Mouse (Mus musculus) intestine, postnatal 0 days (tissue): ENCODE results near the gene Rae1. TPM values are rescaled to one million over a fixed set of nuclear protein-coding genes. Genes with fewer than 3 reads are reported as not detected.

Source experiments
- ATAC-seq: fragments of 200-750 bp; cut with Nextera tagmentation; 2 replicates; pipeline ENCODE4 v1.8.0; 2017; ENCODE audit warnings: mild to moderate bottlenecking, moderate TSS enrichment, moderate library complexity
- H3K27ac ChIP-seq: fragments of 300-500 bp; sonication (generic); 2 replicates; pipeline ENCODE4 v1.5.1; 2014; ENCODE audit warnings: mild to moderate bottlenecking, low read depth, low read length, moderate library complexity
- H3K27me3 ChIP-seq: fragments of 300-500 bp; sonication (generic); replicated peaks from 2 replicates; pipeline ENCODE4 v1.6.1; 2014; ENCODE audit warnings: low read length, mixed read lengths; ENCODE audit not compliant: control insufficient read depth, insufficient read depth
- H3K36me3 ChIP-seq: fragments of 300-500 bp; sonication (generic); 2 replicates; pipeline ENCODE4 v1.6.1; 2014; ENCODE audit warnings: mild to moderate bottlenecking, moderate library complexity; ENCODE audit not compliant: control insufficient read depth, insufficient read depth
- H3K4me1 ChIP-seq: fragments of 300-500 bp; sonication (generic); replicated peaks from 2 replicates; pipeline ENCODE4 v1.6.1; 2014; ENCODE audit warnings: antibody characterized with exemption, low read length, mixed read lengths; ENCODE audit not compliant: control insufficient read depth, insufficient read depth
- H3K4me2 ChIP-seq: fragments of 300-500 bp; sonication (generic); replicated peaks from 2 replicates; pipeline ENCODE4 v1.6.1; 2014; ENCODE audit warnings: low read depth, mild to moderate bottlenecking, moderate library complexity
- H3K4me3 ChIP-seq: fragments of 300-500 bp; sonication (generic); 2 replicates; pipeline ENCODE4 v1.5.1; 2014; ENCODE audit warnings: low read depth, low read length
- H3K9ac ChIP-seq: fragments of 300-500 bp; sonication (generic); 2 replicates; pipeline ENCODE4 v1.6.1; 2014; ENCODE audit warnings: mild to moderate bottlenecking, low read depth, low read length
- H3K9me3 ChIP-seq: fragments of 300-500 bp; sonication (generic); 2 replicates; pipeline ENCODE4 v1.6.1; 2016; ENCODE audit warnings: mixed run types; ENCODE audit not compliant: control insufficient read depth
- CTCF ChIP-seq: sonication (generic); IDR thresholded peaks from 2 replicates; pipeline ENCODE4 v1.5.1; 2016; ENCODE audit warnings: low read depth, mild to moderate bottlenecking, control low read depth, antibody characterized with exemption, moderate library complexity
- WGBS: fragments of 180-500 bp; shearing (Covaris S2); extraction: QIAGEN DNeasy Blood & Tissue Kit; methylation state at CpG from one replicate; pipeline ENCODE4 v1.1.7; 2014; 5-methylcytosine and 5-hydroxymethylcytosine counted together
- polyA plus RNA-seq: library from polyadenylated mRNA; unstranded; fragments of >200 nt; fragmentation: Nextera tagmentation; extraction: Ambion mirVana; gene quantifications from 2 replicates; pipeline ENCODE4 v1.2.1, GENCODE M21; 2015

Gene Rae1
- polyA plus RNA-seq, 1 experiment from 2014 or later = 63.5 TPM

GRCm38 (mm10) chr2:172975159-172975558 is 24.8 kb upstream of the Rae1 start:
- no peak overlapping the region for H3K9ac ChIP-seq
- H3K27ac ChIP-seq = no peak overlapping the region
- H3K4me1 ChIP-seq = no peaks in the 10 kb centered on the region
- no peak for TF ChIP-seq CTCF
- H3K4me3 ChIP-seq = no peak overlapping the region
- no peak overlapping the region for H3K4me2 ChIP-seq
- WGBS = 87% methylated on average over 6 of the region's 6 CpGs
- no peaks in the 10 kb centered on the region for H3K9me3 ChIP-seq
- no peak for ATAC-seq
- no peaks in the 10 kb centered on the region for H3K36me3 ChIP-seq
- no peaks in the 10 kb centered on the region for H3K27me3 ChIP-seq

GRCm38 (mm10) chr2:172976661-172977238 is 23.2 kb upstream of the Rae1 start:
- no peaks in the 10 kb centered on the region for H3K27me3 ChIP-seq
- WGBS = 39% methylated on average over 7 of the region's 7 CpGs
- no peak overlapping the region for H3K9ac ChIP-seq
- TF ChIP-seq CTCF = no peak
- no peaks in the 10 kb centered on the region for H3K4me1 ChIP-seq
- no peaks in the 10 kb centered on the region for H3K36me3 ChIP-seq
- ATAC-seq = no peak
- no peaks in the 10 kb centered on the region for H3K9me3 ChIP-seq
- H3K4me3 ChIP-seq = no peak overlapping the region
- no peak overlapping the region for H3K27ac ChIP-seq
- H3K4me2 ChIP-seq = peak overlapping the region; percentile 18; the same call in 1 of the 2 replicates

GRCm38 (mm10) chr2:172977409-172978130 is 22.3 kb upstream of the Rae1 start, which contains the start of gene Spo11:
Gene Spo11 (plus strand): TSS chr2:172977700.
- no peak within 1 kb of the TSS for H3K9ac ChIP-seq
- no peak for TF ChIP-seq CTCF
- no peak within 1 kb of the TSS for H3K27ac ChIP-seq
- peak within 1 kb of the TSS; percentile 18; the same call in 1 of the 2 replicates for H3K4me2 ChIP-seq
- H3K4me3 ChIP-seq = no peak within 1 kb of the TSS
- H3K36me3 ChIP-seq = no peaks in the 10 kb centered on the region
- H3K4me1 ChIP-seq = no peaks in the 10 kb centered on the region
- no peaks in the 10 kb centered on the region for H3K9me3 ChIP-seq
- no peak for ATAC-seq
- WGBS = 34% methylated on average over 14 of the region's 14 CpGs
- H3K27me3 ChIP-seq = no peaks in the 10 kb centered on the region

GRCm38 (mm10) chr2:172978131-172978633 is 21.7 kb upstream of the Rae1 start:
- Histone ChIP-seq H3K4me1 (no peaks in the 10 kb centered on the region), H3K9me3 (no peaks in the 10 kb centered on the region), H3K4me3 (no peak overlapping the region), H3K27me3 (no peaks in the 10 kb centered on the region), H3K4me2 (0 out of 2 replicates have a peak overlapping the region, but pooled peaks have one; percentile 18), H3K27ac (no peak overlapping the region), H3K36me3 (no peaks in the 10 kb centered on the region), H3K9ac (no peak overlapping the region)
- WGBS = 72% methylated on average over 4 of the region's 4 CpGs
- no peak for TF ChIP-seq CTCF
- no peak for ATAC-seq

GRCm38 (mm10) chr2:172979666-172980345 is 20.1 kb upstream of the Rae1 start:
- no peak for ATAC-seq
- H3K36me3 ChIP-seq = no peaks in the 10 kb centered on the region
- no peaks in the 10 kb centered on the region for H3K27me3 ChIP-seq
- H3K9me3 ChIP-seq = no peaks in the 10 kb centered on the region
- 92% methylated on average over 35 of the region's 43 CpGs for WGBS
- H3K27ac ChIP-seq = no peak overlapping the region
- no peak overlapping the region for H3K9ac ChIP-seq
- H3K4me3 ChIP-seq = no peak overlapping the region
- no peaks in the 10 kb centered on the region for H3K4me1 ChIP-seq
- no peak for TF ChIP-seq CTCF
- no peak overlapping the region for H3K4me2 ChIP-seq
